Mouse (Mus musculus) liver, postnatal 0 days (tissue): ENCODE results near the gene Atf1.
"Not testable (repeated sequence)": the region's sequence is repeated elsewhere in the genome, so short reads cannot be mapped to it uniquely, and the experiment has no call there.

ENCODE experiments used
- CTCF ChIP-seq: sonication (generic); IDR thresholded peaks from 2 replicates; pipeline ENCODE4 v1.5.1; 2016; ENCODE audit warnings: antibody characterized with exemption, low read depth
- EP300 ChIP-seq: IDR thresholded peaks from 2 replicates; pipeline ENCODE4 v1.6.1; 2016; ENCODE audit warnings: antibody characterized with exemption, low read depth, mild to moderate bottlenecking

DNA sequence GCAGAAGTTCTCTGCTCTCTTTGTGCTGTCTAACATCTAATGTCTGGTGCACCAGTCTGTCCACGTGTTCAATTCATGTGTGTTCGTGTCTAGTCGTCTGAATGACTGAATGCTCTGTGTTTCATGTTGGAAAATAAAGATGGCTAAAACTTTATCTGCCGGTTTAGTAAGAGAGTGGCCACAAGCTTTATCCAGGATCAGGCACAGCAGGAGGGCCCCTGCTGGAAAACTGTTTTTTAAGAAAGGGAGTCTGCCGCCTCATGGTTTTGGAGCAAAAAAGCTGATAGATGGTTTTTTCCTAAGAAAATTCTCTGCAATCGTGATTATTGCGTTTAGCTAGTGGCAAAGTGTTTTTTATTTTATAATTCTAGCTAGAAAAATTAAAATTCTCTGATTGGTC, 43.0 kb downstream of the Atf1 start:
- not testable (repeated sequence) for TF ChIP-seq CTCF, EP300
